Mouse (Mus musculus) embryonic facial prominence, embryonic 14.5 days (tissue): Measurements from ENCODE around the gene Fndc3a. TPM values are rescaled to one million over a fixed set of nuclear protein-coding genes. Genes with fewer than 3 reads are reported as not detected.

ENCODE experiments used
- ATAC-seq: fragments of 200-750 bp; cut with Nextera tagmentation; 2 replicates; pipeline ENCODE4 v1.8.0; 2017; ENCODE audit warnings: low read depth, moderate number of reproducible peaks, moderate TSS enrichment
- DNase-seq: peaks from one replicate; pipeline ENCODE4 v3.0.0-alpha.2; 2015; ENCODE audit warnings: low spot score
- H3K27ac ChIP-seq: fragments of 300-500 bp; sonication (generic); replicated peaks from 2 replicates; pipeline ENCODE4 v1.5.1; 2014; ENCODE audit warnings: low read depth, mild to moderate bottlenecking, low read length, moderate library complexity
- H3K27me3 ChIP-seq: fragments of 300-500 bp; sonication (generic); replicated peaks from 2 replicates; pipeline ENCODE4 v1.6.1; 2014; ENCODE audit warnings: low read length; ENCODE audit not compliant: control insufficient read depth, insufficient read depth
- H3K36me3 ChIP-seq: fragments of 300-500 bp; sonication (generic); 2 replicates; pipeline ENCODE4 v1.6.1; 2014; ENCODE audit warnings: low read length, mixed read lengths; ENCODE audit not compliant: control insufficient read depth, insufficient read depth
- H3K4me1 ChIP-seq: fragments of 300-500 bp; sonication (generic); 2 replicates; pipeline ENCODE4 v1.6.1; 2014; ENCODE audit warnings: antibody characterized with exemption, low read length; ENCODE audit not compliant: control insufficient read depth, insufficient read depth
- H3K4me2 ChIP-seq: fragments of 300-500 bp; sonication (generic); 2 replicates; pipeline ENCODE4 v1.6.1; 2014; ENCODE audit warnings: low read depth, mild to moderate bottlenecking, low read length, moderate library complexity, mixed read lengths
- H3K4me3 ChIP-seq: fragments of 300-500 bp; sonication (generic); 2 replicates; pipeline ENCODE4 v1.5.1; 2014; ENCODE audit warnings: low read depth, mild to moderate bottlenecking, low read length
- H3K9ac ChIP-seq: fragments of 300-500 bp; sonication (generic); 2 replicates; pipeline ENCODE4 v1.6.1; 2014; ENCODE audit warnings: low read depth, mild to moderate bottlenecking, low read length, moderate library complexity, mixed read lengths
- H3K9me3 ChIP-seq: fragments of 300-500 bp; sonication (generic); 2 replicates; pipeline ENCODE4 v1.6.1; 2016; ENCODE audit warnings: low read length; ENCODE audit not compliant: control insufficient read depth
- WGBS: fragments of 180-500 bp; shearing (Covaris S2); extraction: QIAGEN DNeasy Blood & Tissue Kit; methylation state at CpG from one replicate; pipeline ENCODE4 v1.1.7; 2014; 5-methylcytosine and 5-hydroxymethylcytosine counted together
- polyA plus RNA-seq: library from polyadenylated mRNA; unstranded; fragments of >200 nt; fragmentation: Nextera tagmentation; extraction: Ambion mirVana; gene quantifications from 2 replicates; pipeline ENCODE4 v1.2.1, GENCODE M21; 2014

The Fndc3a gene
- polyA plus RNA-seq, 1 experiment from 2014 or later = 31.3 TPM

DNA sequence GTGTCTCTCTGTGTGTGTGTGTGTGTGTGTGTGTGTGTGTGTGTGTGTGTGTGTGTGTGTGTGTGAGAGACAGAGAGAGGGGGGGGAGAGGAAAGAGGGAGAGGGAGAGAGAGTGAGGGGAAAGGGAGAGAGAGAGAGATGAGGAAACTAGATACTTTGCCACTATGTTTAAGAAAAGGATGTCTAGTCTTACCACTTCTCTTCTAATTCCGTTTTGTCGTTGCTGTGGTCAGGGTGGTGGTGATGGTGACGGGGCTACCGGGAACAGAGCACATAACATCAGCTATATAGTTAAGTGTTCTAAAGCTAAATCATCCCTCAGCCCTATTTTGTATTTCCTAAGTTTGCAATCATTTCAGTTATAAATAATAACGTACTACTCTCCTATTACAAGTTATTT is 9.7 kb downstream of the Fndc3a start:
- Histone ChIP-seq H3K9ac (no peak overlapping the region), H3K36me3 (no peaks in the 10 kb centered on the region), H3K4me3 (no peak overlapping the region), H3K9me3 (no peaks in the 10 kb centered on the region), H3K4me2 (no peak overlapping the region), H3K27ac (no peak overlapping the region), H3K27me3 (no peaks in the 10 kb centered on the region), H3K4me1 (no peaks in the 10 kb centered on the region)
- DNase-seq (no peak), ATAC-seq (no peak)
- WGBS = 76% methylated on average over 5 of the region's 5 CpGs

DNA sequence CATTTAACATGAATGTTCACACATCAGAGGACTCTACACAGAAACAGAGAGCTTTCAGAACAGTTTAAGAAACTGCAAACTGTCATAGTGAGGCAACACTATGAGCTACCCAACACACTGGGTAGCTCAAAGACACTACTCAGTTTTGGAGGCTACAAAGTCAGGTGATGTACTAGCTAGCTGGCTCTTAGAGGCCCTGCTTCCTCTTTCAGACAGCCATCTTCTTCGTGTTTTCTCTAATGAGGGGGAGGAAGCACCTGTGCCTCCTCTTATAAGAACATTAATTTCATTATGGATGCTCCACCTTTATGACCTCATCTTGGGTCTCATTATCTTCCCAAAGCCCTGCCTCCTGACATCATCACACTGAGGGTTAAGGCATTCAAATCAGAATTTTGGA is 18.4 kb downstream of the Fndc3a start:
- Histone ChIP-seq H3K4me2 (no peak overlapping the region), H3K4me3 (no peak overlapping the region), H3K36me3 (no peaks in the 10 kb centered on the region), H3K9ac (no peak overlapping the region), H3K27ac (no peak overlapping the region), H3K9me3 (no peaks in the 10 kb centered on the region), H3K27me3 (no peaks in the 10 kb centered on the region), H3K4me1 (no peaks in the 10 kb centered on the region)
- no peak for ATAC-seq
- 69% methylated on average over 1 of the region's 1 CpGs for WGBS
- no peak for DNase-seq

DNA sequence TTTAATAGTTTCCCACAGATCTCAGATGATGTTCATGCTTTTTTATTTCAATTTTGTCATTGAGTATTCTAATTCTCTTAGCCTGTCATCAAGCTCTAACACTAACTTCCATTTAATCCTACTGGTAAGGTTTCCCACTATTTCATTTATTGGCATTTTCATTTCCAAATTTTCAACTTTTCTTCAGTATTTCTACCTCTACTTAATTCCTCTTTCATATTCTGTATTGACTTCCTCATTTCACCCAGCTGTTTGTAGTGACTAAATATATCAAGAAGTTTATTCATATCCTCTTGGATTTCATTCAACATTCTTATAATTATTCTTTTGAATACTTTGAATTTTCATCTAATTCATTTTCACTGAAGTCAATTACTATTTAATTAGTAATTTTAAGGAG is 20.3 kb downstream of the Fndc3a start:
- no peak for ATAC-seq
- no peak overlapping the region for H3K4me3 ChIP-seq
- H3K27ac ChIP-seq = no peak overlapping the region
- no peak for DNase-seq
- H3K4me1 ChIP-seq = no peaks in the 10 kb centered on the region
- no peak overlapping the region for H3K4me2 ChIP-seq
- H3K27me3 ChIP-seq = no peaks in the 10 kb centered on the region
- H3K9me3 ChIP-seq = no peaks in the 10 kb centered on the region
- no peak overlapping the region for H3K9ac ChIP-seq
- H3K36me3 ChIP-seq = no peaks in the 10 kb centered on the region

DNA sequence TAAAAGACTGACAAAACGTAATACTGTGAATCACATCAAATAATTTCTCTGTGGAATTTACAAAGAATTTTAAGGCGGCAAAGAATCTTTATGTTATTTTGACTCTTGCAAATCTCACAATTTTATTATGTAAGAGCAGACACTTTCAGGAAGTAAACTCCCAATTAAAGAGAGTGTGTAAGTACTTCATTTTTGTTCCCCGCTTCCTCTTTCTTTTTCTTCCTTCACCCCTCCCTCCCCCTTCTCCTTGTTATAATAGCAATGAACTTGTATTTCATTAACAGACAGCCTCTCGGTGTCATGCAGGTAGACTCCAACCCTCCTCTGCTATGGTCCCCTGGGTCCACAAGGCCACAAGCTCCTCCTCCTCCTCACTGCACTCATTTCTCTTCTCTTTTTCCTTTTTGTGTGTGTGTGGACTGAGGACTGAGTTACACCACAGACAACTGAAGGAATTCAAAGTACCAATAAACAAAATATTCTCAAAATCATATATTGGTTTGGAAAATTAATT is 24.9 kb downstream of the Fndc3a start:
- 81% methylated on average over 4 of the region's 4 CpGs for WGBS
- H3K4me2 ChIP-seq = no peak overlapping the region
- no peaks in the 10 kb centered on the region for H3K27me3 ChIP-seq
- H3K36me3 ChIP-seq = no peaks in the 10 kb centered on the region
- H3K9ac ChIP-seq = no peak overlapping the region
- H3K27ac ChIP-seq = no peak overlapping the region
- no peaks in the 10 kb centered on the region for H3K4me1 ChIP-seq
- DNase-seq (no peak), ATAC-seq (no peak)
- H3K4me3 ChIP-seq = no peak overlapping the region
- H3K9me3 ChIP-seq = no peaks in the 10 kb centered on the region

DNA sequence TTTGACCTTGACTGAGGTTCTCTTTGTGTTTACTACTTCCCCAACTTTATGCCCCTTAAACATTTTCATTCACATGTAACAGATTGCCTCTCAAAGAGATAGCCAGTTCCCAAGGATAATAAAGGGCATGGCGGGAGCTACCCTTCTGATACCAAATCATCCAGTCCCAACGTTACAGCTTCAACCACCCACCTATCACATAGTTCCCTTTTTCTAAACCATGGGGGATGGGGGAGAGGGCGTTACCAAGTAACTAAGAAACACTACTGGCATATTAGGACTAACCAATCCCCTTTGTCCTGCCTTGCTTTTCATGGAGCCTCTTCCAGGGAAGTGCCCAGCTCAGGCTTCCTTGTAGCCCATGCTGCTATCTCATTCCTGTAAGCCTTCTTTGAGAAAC is 32.6 kb downstream of the Fndc3a start:
- no peak for DNase-seq
- Histone ChIP-seq H3K27ac (no peak overlapping the region), H3K4me3 (no peak overlapping the region), H3K9me3 (no peaks in the 10 kb centered on the region), H3K27me3 (no peaks in the 10 kb centered on the region), H3K4me1 (no peaks in the 10 kb centered on the region), H3K36me3 (no peaks in the 10 kb centered on the region), H3K9ac (no peak overlapping the region), H3K4me2 (no peak overlapping the region)
- WGBS = 79% methylated on average over 3 of the region's 3 CpGs
- no peak for ATAC-seq

DNA sequence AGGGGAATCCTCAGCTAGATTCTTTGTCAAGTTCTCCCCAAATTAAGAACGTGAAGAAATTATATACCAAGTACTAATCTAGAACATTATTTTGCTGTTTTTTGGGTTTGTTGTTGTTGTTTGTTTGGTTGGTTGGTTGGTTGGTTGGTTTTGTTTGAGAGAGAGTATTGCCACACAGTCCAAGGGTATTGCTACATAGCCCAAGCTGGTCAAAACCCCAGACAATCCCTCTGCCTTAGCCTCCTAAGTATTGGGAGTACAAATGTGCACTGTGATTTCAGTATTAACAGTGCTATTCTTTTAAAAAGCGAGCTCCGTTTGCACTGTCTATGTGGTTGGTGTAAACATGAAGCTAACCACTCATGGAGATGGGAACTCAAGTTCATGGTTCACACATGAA is 37.9 kb downstream of the Fndc3a start:
- DNase-seq (no peak), ATAC-seq (no peak)
- Histone ChIP-seq H3K27ac (no peak overlapping the region), H3K4me1 (no peaks in the 10 kb centered on the region), H3K9me3 (no peaks in the 10 kb centered on the region), H3K9ac (no peak overlapping the region), H3K36me3 (no peaks in the 10 kb centered on the region), H3K27me3 (no peaks in the 10 kb centered on the region), H3K4me3 (no peak overlapping the region), H3K4me2 (no peak overlapping the region)
- WGBS = 97% methylated on average over 3 of the region's 3 CpGs

DNA sequence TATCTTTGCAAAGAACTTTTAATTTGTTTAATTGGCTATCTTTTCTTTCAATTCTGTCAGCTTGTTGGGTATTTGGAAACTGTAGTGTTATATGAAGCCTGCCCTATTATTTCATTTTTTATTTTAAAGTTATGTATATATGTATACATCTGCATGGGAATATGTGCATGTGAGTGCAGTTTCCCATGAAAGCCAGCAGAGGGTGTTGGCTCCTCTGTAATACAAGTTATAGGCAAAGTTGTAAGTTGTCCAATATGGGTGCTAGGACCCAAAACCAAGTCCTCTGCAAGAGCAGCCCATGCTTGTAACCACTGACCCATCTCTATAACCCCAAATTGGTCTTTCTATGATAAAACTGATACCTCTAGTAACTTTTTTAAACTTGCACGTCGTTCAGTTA is 38.8 kb downstream of the Fndc3a start:
- Histone ChIP-seq H3K4me1 (no peaks in the 10 kb centered on the region), H3K27ac (no peak overlapping the region), H3K36me3 (no peaks in the 10 kb centered on the region), H3K9ac (no peak overlapping the region), H3K9me3 (no peaks in the 10 kb centered on the region), H3K27me3 (no peaks in the 10 kb centered on the region), H3K4me2 (no peak overlapping the region), H3K4me3 (no peak overlapping the region)
- ATAC-seq (no peak), DNase-seq (no peak)
- WGBS = 95% methylated on average over 2 of the region's 2 CpGs

DNA sequence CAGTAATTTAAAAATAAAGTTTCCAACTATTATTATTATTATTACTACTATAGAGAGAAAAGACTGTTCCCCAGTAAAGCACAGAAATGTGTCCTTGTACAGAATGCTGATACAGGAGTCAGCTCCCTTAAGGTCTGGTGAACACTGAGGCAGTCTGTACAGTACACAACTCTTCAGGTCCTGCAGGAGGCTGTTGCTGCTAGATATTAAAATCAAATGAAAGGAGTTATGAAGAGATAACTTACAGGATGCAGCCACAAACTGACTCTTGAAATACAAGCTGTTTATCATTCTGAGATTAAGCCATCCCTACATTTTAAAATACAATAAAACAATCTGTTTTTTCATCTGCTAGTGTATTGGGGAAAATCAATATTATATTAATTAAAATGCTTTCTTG is 60.5 kb downstream of the Fndc3a start:
- no peaks in the 10 kb centered on the region for H3K27me3 ChIP-seq
- peaks cover 6% of the 10 kb centered on the region; the same call in 1 of the 2 replicates for H3K36me3 ChIP-seq

DNA sequence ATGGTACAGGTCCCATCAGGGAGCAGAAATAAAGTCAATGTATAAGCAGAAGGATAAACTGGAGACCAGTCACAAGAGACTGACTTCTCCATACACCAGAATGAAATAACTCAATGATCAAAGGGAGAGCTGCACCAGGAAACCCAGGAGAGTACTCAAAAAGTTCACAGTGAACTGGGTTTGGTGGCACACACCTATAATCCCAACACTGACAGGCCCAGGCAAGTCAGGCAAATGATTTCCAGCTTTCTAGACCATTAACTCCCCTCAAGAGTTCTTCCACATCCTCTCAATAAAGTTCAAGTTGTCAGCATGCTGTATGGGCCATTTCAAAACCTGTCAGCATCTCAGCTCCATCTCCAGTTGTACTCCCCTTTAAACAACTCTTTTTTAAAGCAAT is 64.3 kb downstream of the Fndc3a start:
- no peaks in the 10 kb centered on the region for H3K9me3 ChIP-seq
- no peaks in the 10 kb centered on the region for H3K27me3 ChIP-seq
- H3K27ac ChIP-seq = no peak overlapping the region
- H3K36me3 ChIP-seq = peaks cover 5% of the 10 kb centered on the region; the same call in 1 of the 2 replicates
- no peak overlapping the region for H3K4me2 ChIP-seq
- no peak overlapping the region for H3K4me3 ChIP-seq
- H3K4me1 ChIP-seq = no peaks in the 10 kb centered on the region
- H3K9ac ChIP-seq = no peak overlapping the region
- ATAC-seq = no peak
- no peak for DNase-seq

More for the DNA sequence above, 60.5 kb downstream of the Fndc3a start:
- Histone ChIP-seq H3K4me2 (no peak overlapping the region), H3K4me3 (no peak overlapping the region), H3K4me1 (no peaks in the 10 kb centered on the region), H3K27ac (no peak overlapping the region), H3K9me3 (no peaks in the 10 kb centered on the region), H3K9ac (no peak overlapping the region)
- DNase-seq (no peak), ATAC-seq (no peak)
